Mouse (Mus musculus): Measurements from ENCODE around the gene Trp53tg5.

The Trp53tg5 gene

GRCm38 (mm10) chr2:164473624-164474023 is at the start of gene Trp53tg5:
Gene Trp53tg5, minus strand, starts transcription at chr2:164473724.
- DNase-seq (ENCODE audit: low spot score) = no peak

GRCm38 (mm10) chr2:164522280-164522679 is 48.8 kb upstream of the Trp53tg5 start:
- no peak for DNase-seq (ENCODE audit: low spot score)

- no peak for DNase-seq (ENCODE audit: low spot score)
Measured at GRCm38 (mm10) chr2:164521841-164522240, 48.3 kb upstream of the Trp53tg5 start.

GRCm38 (mm10) chr2:164520782-164521181 is 47.3 kb upstream of the Trp53tg5 start:
- DNase-seq (ENCODE audit: low spot score) = peak; percentile 62

GRCm38 (mm10) chr2:164519171-164519526 is 45.6 kb upstream of the Trp53tg5 start:
- no peak for DNase-seq (ENCODE audit: low spot score)

- DNase-seq (ENCODE audit: low spot score) = peak; percentile 84
Measured at GRCm38 (mm10) chr2:164518266-164519170, 45.0 kb upstream of the Trp53tg5 start.

- peak; percentile 59 for DNase-seq (ENCODE audit: low spot score)
Measured at GRCm38 (mm10) chr2:164517485-164518221, 44.1 kb upstream of the Trp53tg5 start.

- no peak for DNase-seq (ENCODE audit: low spot score)
Measured at GRCm38 (mm10) chr2:164516592-164516991, 43.1 kb upstream of the Trp53tg5 start.

- DNase-seq (ENCODE audit: low spot score) = peak; percentile 78
Measured at GRCm38 (mm10) chr2:164515897-164516296, 42.4 kb upstream of the Trp53tg5 start.

GRCm38 (mm10) chr2:164514916-164515315 is 41.4 kb upstream of the Trp53tg5 start:
- no peak for DNase-seq (ENCODE audit: low spot score)

GRCm38 (mm10) chr2:164513389-164513788 is 39.9 kb upstream of the Trp53tg5 start:
- DNase-seq (ENCODE audit: low spot score) = no peak

GRCm38 (mm10) chr2:164512121-164512909 is 38.8 kb upstream of the Trp53tg5 start:
- no peak for DNase-seq (ENCODE audit: low spot score)

GRCm38 (mm10) chr2:164510621-164511190 is 37.2 kb upstream of the Trp53tg5 start:
- DNase-seq (ENCODE audit: low spot score) = no peak

GRCm38 (mm10) chr2:164507811-164508210 is 34.3 kb upstream of the Trp53tg5 start:
- DNase-seq (ENCODE audit: low spot score) = no peak

GRCm38 (mm10) chr2:164505619-164506347 is 32.3 kb upstream of the Trp53tg5 start:
- DNase-seq (ENCODE audit: low spot score) = no peak

- no peak for DNase-seq (ENCODE audit: low spot score)
Measured at GRCm38 (mm10) chr2:164504919-164505318, 31.4 kb upstream of the Trp53tg5 start.

- DNase-seq (ENCODE audit: low spot score) = peak; percentile 88
Measured at GRCm38 (mm10) chr2:164500511-164500910, 27.0 kb upstream of the Trp53tg5 start.

- peak; percentile 53 for DNase-seq (ENCODE audit: low spot score)
Measured at GRCm38 (mm10) chr2:164499317-164499716, 25.8 kb upstream of the Trp53tg5 start.

GRCm38 (mm10) chr2:164497691-164498268 is 24.3 kb upstream of the Trp53tg5 start:
- DNase-seq (ENCODE audit: low spot score) = peak; percentile 32

- peak; percentile 91 for DNase-seq (ENCODE audit: low spot score)
Measured at GRCm38 (mm10) chr2:164496847-164497690, 23.5 kb upstream of the Trp53tg5 start, which contains the start of gene Pigt. Gene Pigt, plus strand, starts transcription at chr2:164497520.
